24 mouse cellular contexts compared by ENCODE assay signal in the genomic region with DNA sequence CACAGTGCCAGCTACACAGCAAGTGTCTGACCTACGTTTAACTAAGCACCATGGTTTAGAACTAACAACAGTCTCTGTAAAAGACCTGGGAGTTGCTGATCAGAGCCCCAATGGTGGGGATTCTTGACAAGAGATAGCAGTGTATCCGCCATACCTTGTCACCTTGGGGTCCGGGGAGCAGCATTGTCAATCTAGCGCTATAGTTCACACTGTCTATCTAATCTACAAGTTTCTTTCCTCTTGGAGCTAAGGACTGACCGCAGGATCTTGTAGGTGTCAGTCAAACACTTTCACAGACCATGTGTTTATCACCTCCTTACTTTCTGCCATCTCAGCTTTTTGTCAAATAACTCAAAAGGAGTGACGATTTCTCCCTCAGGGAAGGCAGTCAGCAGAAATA.
"Had no signal": no experiment of that assay in that cellular context is flagged by ENCODE, and none has a peak within 500 bp of the region (broad histone marks: within the 10 kb centered on the region; RNA-seq: fewer than 3 reads in every experiment).

No protein-coding gene starts in this region.

- H3K4me1 ChIP-seq: limb, embryonic 12.5 days had no signal

- H3K36me3 ChIP-seq: heart, embryonic 10.5 days; heart, embryonic 12.5 days; hindbrain, embryonic 10.5 days; hindbrain, embryonic 12.5 days; intestine, embryonic 15.5 days; limb, embryonic 10.5 days; limb, embryonic 12.5 days had no signal

- H3K4me2 ChIP-seq: heart, embryonic 12.5 days; hindbrain, embryonic 12.5 days; hindbrain, embryonic 14.5 days; intestine, embryonic 15.5 days; limb, embryonic 12.5 days had no signal

- H3K27me3 ChIP-seq: heart, embryonic 12.5 days; hindbrain, embryonic 12.5 days; intestine, embryonic 15.5 days; limb, embryonic 12.5 days had no signal

- H3K9ac ChIP-seq: heart, embryonic 12.5 days; hindbrain, embryonic 12.5 days; hindbrain, embryonic 14.5 days; intestine, embryonic 15.5 days; limb, embryonic 12.5 days had no signal

- ATAC-seq: hindbrain, embryonic 16.5 days; inflammation-experienced regulatory T-cells, adult 6 months; intestine, embryonic 15.5 days; intestine, postnatal 0 days had no signal

- H3K9me3 ChIP-seq: heart, embryonic 10.5 days; heart, embryonic 12.5 days; hindbrain, embryonic 10.5 days; hindbrain, embryonic 12.5 days; intestine, embryonic 15.5 days; limb, embryonic 10.5 days; limb, embryonic 12.5 days had no signal

- H3K4me3 ChIP-seq: gastrocnemius, adult 2 months; heart, adult 2 months; heart, embryonic 10.5 days; heart, embryonic 12.5 days; hindbrain, embryonic 10.5 days; hindbrain, embryonic 12.5 days; intestine, embryonic 15.5 days; left cerebral cortex, adult 2 months; limb, embryonic 10.5 days; limb, embryonic 12.5 days had no signal

- H3K27ac ChIP-seq: gastrocnemius, adult 2 months; heart, adult 2 months; heart, embryonic 10.5 days; hindbrain, embryonic 10.5 days; hindbrain, embryonic 12.5 days; hindbrain, embryonic 14.5 days; intestine, embryonic 15.5 days; left cerebral cortex, adult 2 months; limb, embryonic 10.5 days; limb, embryonic 12.5 days had no signal

- DNase-seq: gastrocnemius, adult 2 months; gastrocnemius, postnatal 10 days; gastrocnemius, postnatal 25 days; heart, adult 2 months; heart, postnatal 10 days; heart, postnatal 4 days; kidney, adult 18-20 months; kidney, adult 8-10 months; kidney, postnatal 10 days; kidney, postnatal 25 days; kidney, postnatal 4 days; layer of hippocampus, adult 9-11 months had no signal
